Mouse (Mus musculus) heart, postnatal 10 days (tissue): ENCODE results near the gene Iffo2. TPM values are rescaled to one million over a fixed set of nuclear protein-coding genes. Genes with fewer than 3 reads are reported as not detected.

ENCODE experiments used
- DNase-seq, 2 experiments: peaks; one replicate each; pipeline ENCODE4 v3.0.0; 2021
- intact Hi-C: fragments of 180-260 bp; cut with DNase I; formaldehyde crosslinking; loops from one replicate; pipeline ENCODE4 v1.15.1; 2025
- total RNA-seq, 2 experiments: library from RNA; stranded (reverse); gene quantifications; 2 replicates each; pipeline ENCODE4 v1.2.3; 2021

Iffo2 gene
- total RNA-seq, 2 experiments from 2014 or later = 11.5 to 13.0 TPM

GRCm38 (mm10) chr4:139579466-139579865 lies 49.1 kb downstream of the Iffo2 start:
- DNase-seq = no peak
- intact Hi-C loops = loop anchor here (5.0 kb wide), 1 partner anchor 33 kb away; no protein-coding TSS in a partner anchor

DNA sequence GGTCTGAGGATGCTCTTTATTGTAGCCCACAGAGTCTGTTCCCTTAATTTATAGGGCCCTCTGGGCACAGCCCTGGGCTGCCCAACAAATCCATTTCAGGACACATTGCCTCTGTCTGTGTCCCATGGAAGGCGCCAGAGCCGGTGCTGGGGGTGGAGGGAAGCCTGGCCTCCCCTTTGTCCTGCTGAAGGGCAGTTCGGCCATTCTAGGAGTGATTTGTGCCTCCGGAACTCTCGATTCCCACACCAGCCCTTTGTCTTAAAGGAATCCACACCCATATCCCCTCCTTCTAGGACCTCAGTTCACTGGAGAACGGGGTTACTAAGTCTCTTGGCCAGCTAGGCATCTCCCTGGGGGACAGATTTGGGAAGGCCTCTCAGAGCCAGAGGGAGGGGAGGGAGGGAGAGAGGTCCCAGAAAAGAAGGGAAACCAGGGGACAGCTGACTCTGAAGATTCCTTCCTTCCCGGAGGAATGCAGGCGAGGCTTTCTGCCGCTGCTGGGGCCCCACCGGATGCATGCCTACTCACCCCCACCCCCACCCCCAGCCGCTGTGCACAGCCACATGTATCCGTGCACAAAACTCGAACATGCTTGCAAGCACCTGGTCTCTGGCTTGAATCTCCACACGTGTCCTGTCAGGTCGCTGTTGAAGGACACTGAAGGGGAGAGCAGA lies 50.5 kb downstream of the Iffo2 start:
- DNase-seq = peak; percentile 79 to 80
- intact Hi-C loops = no loop called here

GRCm38 (mm10) chr4:139581427-139582051 lies 51.2 kb downstream of the Iffo2 start:
- peak in 1 of 2 experiments; percentile 67 for DNase-seq
- intact Hi-C loops = no loop called here

DNA sequence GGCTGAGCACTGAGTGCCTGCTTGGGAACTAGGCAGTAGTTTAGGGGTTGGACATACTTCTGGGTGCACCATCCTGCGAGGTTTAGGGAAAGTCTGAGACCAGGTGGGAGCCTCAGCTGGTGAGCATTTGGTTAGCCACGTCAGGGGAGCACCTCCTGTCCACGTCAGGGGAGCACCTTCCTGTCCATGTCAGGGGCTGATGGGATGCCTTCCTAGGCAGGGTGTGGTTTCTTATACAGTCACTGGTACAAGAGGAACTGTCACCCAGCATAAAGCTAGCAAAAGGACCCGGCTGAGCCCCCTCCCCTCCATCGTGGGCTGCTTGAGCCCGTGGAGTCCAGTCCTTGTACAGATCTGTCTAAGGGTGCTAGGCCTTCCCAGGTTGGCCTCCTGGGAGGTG lies 52.0 kb downstream of the Iffo2 start:
- no peak for DNase-seq
- intact Hi-C loops = no loop called here

GRCm38 (mm10) chr4:139582903-139583302 lies 52.6 kb downstream of the Iffo2 start:
- intact Hi-C loops = no loop called here

DNA sequence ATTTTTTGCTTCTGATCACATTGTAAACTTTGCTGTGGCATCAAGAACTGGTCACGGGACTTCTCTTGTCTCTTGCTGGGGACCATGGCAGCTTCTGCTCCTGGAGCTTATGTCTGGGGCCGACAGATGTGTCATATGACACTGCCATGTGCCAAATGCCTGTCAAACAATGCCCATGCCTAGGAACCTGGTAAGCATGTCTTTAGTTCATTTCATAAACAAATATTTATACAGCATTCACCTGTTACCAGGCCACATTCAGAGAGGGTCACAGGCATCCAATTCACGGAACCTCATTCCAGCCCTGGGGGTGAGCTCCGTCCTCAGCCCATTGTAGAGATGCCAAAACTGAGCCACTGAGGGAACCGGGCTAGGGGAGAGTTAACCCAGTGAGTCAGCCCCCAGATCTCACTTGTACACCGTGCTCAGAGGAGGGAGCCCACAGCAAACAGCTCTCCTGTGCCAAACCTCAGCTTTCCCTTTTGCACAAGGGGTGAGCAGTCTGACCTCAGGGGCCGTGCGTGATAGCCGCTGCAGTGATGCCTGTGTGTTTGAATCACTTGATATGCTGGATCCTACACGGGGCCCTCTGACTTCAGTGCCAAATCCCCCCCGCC lies 53.4 kb downstream of the Iffo2 start:
- intact Hi-C loops = no loop called here
- DNase-seq = no peak

More at GRCm38 (mm10) chr4:139582903-139583302, 52.6 kb downstream of the Iffo2 start:
- no peak for DNase-seq

DNA sequence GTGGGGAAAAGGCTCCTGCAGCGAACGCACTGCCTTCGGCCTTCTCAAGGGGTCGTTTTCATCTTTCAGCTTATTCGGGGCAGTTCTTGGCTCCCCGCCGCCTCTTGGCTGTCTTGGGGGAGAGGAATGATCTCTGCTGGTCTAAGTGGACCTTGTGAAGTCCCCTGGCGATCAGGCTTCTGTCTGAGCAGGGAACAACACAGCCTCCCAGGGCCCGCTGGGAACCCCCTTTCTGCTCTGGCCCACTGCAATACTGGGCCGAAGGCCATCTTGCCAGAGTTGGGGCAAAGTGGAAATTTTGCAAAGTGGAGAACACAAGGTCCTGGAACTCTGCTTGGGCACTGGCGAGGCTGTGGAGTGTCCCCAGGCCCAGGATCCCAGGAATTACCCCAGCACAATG lies 54.4 kb downstream of the Iffo2 start:
- DNase-seq = no peak

DNA sequence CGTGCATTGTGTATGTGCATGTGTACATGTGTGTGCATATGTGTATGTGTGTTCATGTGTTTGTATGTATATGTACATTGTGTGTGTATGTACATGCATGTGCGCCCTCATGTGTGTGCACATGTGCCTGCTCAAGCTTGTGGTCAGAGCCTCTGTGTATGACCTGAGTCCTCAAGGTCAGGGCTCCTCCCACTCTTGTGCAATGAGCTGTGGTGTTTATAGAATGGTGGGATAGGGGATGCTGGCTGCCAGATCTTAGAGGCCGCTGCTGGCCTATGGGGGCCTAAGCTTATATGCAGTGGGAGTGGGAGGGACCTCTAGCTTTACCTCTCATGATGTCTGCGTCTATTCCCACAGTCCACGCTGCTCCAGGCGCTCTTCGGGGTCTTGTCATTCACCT lies 55.4 kb downstream of the Iffo2 start:
- intact Hi-C loops = no loop called here
- no peak for DNase-seq

More for the DNA sequence above, 54.4 kb downstream of the Iffo2 start:
- intact Hi-C loops = no loop called here

DNA sequence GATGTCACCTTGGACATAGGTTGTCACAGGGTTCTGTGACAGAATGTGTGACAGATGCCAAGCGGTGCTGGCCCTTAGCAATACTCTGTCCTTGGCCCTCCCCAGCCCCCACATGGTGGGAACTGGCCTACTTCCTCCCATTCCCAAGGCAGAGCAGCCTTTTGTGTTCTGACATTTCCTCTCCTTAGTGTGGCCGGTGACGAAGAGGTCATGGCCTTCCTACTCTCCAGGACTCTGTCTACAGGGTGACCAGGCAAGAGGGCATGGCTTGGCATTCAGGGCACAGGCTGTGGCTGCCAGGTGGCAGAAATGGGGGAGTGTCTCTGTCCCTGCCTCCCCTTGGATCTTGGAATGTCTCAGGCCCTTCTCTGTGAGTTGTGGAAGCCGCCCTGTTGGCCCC lies 57.0 kb downstream of the Iffo2 start:
- DNase-seq = no peak
- intact Hi-C loops = no loop called here

- intact Hi-C loops = no loop called here
- no peak for DNase-seq
These were observed 57.4 kb downstream of the Iffo2 start for GRCm38 (mm10) chr4:139587773-139588172.

DNA sequence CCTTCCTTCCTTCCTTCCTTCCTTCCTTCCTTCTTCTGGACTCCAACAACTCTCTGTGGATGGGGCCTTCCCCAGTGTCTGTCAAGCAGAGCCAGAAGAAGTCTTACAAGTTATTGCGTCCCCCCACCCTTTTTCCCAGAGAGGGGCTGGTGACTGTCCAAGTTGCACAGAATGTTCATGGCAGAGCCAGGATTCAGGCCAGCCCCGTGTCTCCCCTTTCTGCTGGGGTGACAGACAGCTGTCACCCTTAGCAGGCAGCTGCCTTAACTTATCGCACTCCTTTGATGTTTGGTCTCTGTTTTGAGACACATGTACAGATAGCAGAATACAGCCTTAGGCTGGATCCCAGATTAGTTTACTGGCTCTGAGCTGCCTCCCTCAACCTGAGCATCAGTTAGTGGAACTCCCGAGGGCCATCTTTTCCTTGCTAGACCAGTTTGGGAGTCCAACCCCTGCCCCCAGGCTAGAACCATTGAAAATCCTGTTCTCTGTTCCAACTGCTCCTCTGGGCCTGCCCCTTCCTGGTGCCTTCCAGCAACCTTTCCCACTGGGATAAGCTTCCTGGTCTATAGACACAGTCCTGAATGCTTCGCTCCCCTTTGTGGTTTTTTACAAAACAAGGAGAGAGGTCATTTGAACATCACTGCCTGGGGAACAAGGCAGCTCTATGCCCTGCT lies 59.1 kb downstream of the Iffo2 start:
- intact Hi-C loops = no loop called here
- no peak for DNase-seq

DNA sequence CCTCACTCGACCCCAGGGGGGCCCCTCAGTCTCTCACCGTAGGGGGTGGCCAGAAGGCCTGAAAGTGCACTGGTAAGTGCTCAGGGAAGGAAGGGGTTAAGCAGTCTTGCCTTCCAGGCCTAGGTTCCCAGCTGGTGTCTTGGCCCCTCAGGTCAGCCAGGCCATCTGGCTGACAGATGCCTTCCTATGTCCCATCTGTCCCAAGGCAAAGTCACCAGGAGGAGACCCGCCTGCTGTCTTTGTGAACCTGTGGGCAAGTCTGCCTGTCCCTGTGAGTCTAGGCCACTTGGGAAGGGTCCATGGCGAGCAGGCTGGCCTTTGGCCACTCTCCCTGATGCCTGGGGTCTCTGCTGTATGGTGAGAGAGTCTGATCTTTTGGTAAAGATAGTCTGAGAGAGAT lies 60.1 kb downstream of the Iffo2 start:
- DNase-seq = no peak
- intact Hi-C loops = no loop called here

- no peak for DNase-seq
- intact Hi-C loops = no loop called here
These were observed 62.5 kb downstream of the Iffo2 start for GRCm38 (mm10) chr4:139592895-139593294.

DNA sequence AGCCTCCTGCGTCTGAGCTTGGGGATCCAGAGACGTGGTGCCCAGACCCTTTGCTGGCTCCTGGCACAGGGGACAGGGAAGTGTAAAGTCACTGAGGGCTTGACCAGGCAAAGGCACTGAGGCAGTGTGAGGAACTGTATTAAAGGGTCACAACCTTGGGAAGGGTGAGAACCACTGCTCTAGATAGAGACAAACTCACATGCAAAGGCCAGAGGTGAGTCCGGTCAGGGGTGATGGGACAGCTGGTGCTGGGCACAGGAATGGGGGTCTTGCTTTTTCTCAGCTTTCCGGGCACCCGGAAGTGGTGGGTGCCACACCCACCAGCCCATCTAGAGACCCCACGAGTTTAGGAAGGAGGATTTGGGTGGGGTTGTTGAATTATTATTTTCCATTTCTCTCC lies 63.0 kb downstream of the Iffo2 start:
- no peak for DNase-seq
- intact Hi-C loops = no loop called here

GRCm38 (mm10) chr4:139594062-139594461 lies 63.7 kb downstream of the Iffo2 start:
- intact Hi-C loops = no loop called here
- no peak for DNase-seq

DNA sequence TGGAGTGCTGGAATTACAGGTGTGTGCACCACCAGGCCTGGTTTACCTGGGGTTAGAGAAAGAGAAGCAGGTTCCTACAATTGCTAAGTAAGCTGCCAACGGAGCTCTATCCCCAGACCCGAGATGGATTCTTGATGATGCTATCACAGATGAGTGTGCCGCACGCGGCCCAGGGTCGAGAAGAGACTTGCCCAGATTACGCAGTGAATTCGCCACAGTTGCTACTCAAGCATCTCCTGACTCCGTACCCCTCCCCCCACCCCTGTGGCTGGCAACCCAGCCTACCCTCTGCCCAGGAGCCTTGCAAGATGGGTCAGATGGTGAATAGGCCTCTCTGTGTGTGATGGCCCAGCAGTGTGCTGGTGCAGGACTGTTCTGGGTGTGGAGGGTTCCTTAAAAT lies 66.4 kb downstream of the Iffo2 start:
- intact Hi-C loops = no loop called here
- no peak for DNase-seq

DNA sequence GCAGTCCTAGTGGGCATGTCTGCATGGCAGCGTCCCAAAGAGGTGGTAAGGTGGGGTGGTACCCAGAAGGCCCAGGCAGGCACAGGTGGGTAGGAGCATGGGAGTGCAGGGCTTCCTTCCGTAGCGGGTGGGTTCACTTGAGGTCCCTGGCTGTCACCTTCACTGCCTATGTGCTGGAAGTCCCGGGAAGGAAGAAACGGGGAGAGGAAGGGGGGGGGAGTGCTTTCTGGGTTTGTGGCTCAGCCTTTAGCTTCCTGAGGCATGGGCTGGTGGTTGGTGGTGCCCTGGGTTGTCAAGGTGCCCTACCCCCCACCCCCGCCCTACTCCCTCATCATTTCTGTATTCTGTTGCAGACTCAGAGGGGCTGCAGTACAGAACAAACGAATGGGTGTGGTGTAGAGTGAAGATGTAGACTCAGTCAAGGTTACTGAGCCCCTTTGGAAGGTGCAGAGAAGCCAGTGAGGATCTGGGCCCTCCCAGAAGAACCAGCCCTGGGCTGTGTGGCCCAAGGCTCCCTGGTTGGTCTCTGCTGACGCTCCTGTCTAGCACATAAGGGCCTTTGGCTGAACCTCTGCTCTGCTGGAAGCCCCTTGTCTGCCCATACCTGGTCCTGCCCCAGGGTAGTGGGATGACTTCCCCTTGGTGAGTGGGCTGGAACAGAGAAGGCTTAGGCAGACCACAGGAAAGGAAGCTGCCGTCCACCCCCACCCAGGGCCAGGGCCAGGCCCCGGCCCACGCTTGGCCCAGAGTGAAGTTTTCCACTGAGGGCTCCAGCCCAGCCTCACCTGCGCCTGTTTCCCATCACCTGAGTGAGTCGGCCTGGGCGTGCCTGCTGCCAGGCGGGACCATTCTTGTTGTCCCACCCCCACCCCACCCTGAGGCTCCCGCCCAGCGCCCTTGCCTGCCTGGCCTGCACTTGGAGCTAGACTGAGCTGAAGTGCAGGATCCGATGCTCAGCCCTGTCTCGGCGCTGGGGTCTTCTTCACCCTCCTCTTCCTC lies 67.2 kb downstream of the Iffo2 start:
- intact Hi-C loops = no loop called here
- no peak for DNase-seq

DNA sequence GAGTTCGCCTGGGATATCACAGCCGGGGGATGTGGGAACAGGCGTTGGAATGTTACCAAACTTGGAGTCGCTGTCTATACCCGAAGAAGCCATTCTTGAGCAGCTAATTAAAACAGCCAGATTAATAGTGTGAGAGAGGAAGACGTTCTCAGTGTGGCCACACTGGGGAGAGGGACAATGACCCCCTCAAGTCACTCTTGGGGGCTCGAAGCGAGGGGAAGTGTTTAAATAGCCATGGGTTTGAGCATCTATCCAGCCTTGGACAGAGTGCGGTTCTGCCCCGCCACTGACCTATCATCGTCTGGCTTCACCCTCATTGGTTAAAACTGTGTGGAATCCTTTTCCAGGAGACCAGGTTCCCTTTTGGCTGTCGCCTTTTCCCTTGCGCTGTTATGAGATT lies 68.0 kb downstream of the Iffo2 start:
- DNase-seq = no peak
- intact Hi-C loops = no loop called here

DNA sequence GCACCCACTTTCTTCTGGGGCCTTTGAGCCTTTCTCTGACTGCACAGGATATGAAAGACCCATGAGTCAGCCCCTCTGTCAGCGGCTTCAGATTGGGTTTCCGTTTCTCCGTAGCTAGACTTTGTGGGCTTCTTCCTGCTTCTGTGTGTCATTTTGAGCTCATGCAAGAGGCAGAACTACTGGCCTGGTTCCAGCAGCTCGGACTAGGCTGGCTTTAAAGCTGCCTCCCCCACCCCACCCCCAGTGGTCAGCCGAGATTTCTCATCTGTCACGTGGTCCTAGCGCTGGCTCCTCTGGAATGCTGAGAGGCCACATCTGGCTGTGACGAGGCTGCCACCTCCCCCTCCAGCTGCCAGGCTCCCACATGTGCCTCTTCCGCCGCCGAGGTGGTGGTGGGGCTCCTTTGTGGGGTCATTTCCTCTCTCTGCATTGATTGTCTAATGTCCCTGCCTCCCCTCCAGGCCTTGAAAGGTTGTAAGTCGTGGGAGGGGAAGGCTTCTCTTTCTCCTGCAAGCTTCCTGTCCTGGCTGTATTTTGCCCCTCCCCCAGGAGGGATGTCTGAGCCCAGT lies 68.7 kb downstream of the Iffo2 start:
- peak; percentile 93 to 95 for DNase-seq
- intact Hi-C loops = loop anchor here (1.0 kb wide), 1 partner anchor 25 kb away; no protein-coding TSS in a partner anchor
